Mouse (Mus musculus): ENCODE measurements around the gene Dyrk1a. TPM values are rescaled to one million over a fixed set of nuclear protein-coding genes. Genes with fewer than 3 reads are reported as not detected.

The Dyrk1a gene
- 8.6 TPM for polyA plus RNA-seq (2017; shearing (Covaris generic))

GRCm38 (mm10) chr16:94569229-94570176, at the start of gene Dyrk1a:
TSS of gene Dyrk1a (plus strand) at chr16:94570010.

GRCm38 (mm10) chr16:94526344-94527151, 43.3 kb upstream of the Dyrk1a start, which contains the start of gene Vps26c:
TSS of gene Vps26c (minus strand) at chr16:94526830.

Other genes starting within 250 kb of the Dyrk1a start
- gene Ripply3, start 241.6 kb upstream of the Dyrk1a start, polyA plus RNA-seq (2017; shearing (Covaris generic)): 1.1 TPM
- 86.2 TPM for gene Ttc3, start 199.4 kb upstream of the Dyrk1a start, polyA plus RNA-seq (2017; shearing (Covaris generic))
- 101 TPM for gene Pigp, start 198.2 kb upstream of the Dyrk1a start, polyA plus RNA-seq (2017; shearing (Covaris generic))
- 96.0 TPM for gene Vps26c, start 43.2 kb upstream of the Dyrk1a start, polyA plus RNA-seq (2017; shearing (Covaris generic))

Measured in inflammation-experienced regulatory T-cells, adult 16 weeks (primary cell).